Mouse (Mus musculus): ENCODE data around the gene Igfbp7. TPM values are rescaled to one million over a fixed set of nuclear protein-coding genes. Genes with fewer than 3 reads are reported as not detected.

Gene Igfbp7
- polyA plus RNA-seq, 1 experiment from 2014 or later = 32.2 TPM

DNA sequence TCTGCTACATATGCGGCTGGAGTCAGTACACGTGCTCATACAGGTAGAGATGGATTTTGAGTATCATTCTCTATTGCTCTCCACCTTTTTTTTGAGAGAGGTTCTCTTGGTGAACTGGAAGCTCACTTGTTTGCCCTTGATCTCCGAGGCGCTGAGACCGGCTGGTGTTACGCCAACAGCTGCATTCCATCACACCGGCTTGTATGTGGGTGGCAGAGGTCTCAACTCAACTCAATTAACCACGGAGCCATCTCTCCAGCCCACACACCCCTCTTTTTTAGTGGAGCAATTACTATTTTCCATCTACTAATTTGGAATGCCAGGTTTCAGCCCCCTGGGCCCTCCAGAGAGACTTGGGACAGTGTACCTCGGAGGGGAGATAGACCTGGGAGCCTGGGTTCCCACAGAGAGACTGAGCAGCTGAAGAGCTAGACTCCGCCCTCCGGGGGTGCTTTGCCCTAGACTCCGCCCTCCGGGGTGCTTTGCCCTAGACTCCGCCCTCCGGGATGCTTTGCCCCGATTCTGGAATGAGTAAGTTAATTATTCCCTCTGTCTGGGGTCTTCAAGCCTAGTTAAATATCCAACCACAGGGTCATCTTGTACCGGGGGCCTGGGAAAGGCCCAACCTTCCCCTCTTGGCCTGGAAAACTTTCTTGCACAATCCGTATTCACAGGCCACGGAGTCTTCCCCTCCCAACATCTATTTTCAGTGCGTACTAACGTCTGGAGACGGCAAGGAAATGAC lies 50.3 kb downstream of the Igfbp7 start:
- 16% methylated on average over 22 of the region's 22 CpGs for WGBS
- Histone ChIP-seq H3K9ac (peak overlapping the region; percentile 47; the same call in 1 of the 2 replicates), H3K36me3 (no peaks in the 10 kb centered on the region), H3K27me3 (peaks cover 4% of the 10 kb centered on the region; the same call in 1 of the 2 replicates), H3K9me3 (replicated peaks) (no peaks in the 10 kb centered on the region), H3K4me3 (peak overlapping the region; percentile 30), H3K4me2 (replicated peaks) (peak overlapping the region; percentile 55), H3K27ac (0 out of 2 replicates have a peak overlapping the region, but pooled peaks have one; percentile 40), H3K4me1 (peaks cover 4% of the 10 kb centered on the region)
- peak; percentile 51 for ATAC-seq (ENCODE audit: low FRiP score)

DNA sequence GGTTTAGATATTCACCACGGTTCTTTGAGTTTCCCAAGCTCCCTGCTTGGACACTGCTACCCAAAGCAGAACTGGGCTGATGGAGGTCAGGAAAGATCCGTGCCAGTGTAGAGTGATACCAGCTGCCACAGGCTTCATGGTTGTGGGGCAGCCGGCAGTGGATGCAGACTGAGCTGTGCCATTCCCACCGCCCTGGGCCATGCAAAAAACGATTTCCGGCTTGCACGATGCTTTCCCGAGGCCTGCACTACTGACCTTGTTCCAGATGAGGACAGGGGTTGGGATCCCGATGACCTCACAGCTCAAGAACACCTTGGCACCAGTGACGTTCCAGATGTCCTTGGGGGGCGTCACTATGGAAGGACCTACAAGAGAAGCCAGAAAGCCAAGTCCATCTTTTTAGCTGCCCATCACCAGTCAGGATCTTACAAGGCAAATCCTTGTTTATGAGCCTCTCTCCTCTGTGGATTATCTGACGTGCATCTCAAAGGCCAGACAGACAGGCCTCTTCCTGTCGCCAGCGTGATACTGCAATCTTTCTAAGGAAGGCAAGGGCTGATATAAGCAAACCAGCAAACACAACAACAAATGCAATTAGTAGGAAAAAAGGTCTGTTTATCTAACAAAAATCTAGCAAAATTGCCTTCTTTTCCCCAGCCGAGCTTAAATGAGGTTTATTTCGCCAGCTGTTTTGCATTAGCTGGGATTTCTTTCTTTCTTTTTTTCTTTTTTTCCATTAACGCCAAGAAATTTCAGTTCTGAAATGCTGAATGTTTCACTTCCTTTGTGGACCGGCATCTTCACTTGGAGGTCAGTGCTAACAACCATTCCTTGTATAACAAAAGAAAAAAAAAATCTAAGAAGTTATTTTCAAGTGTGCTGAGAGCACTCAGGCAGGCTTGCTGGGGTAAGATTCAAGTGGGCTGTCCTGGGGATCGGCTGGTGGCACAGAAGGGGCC lies 52.3 kb downstream of the Igfbp7 start:
- WGBS = 79% methylated on average over 19 of the region's 19 CpGs
- Histone ChIP-seq H3K36me3 (no peaks in the 10 kb centered on the region; the same call in 1 of the 2 replicates), H3K9ac (no peak overlapping the region), H3K4me3 (no peak overlapping the region), H3K4me1 (peaks cover 4% of the 10 kb centered on the region), H3K4me2 (replicated peaks) (no peak overlapping the region), H3K9me3 (replicated peaks) (no peaks in the 10 kb centered on the region), H3K27ac (no peak overlapping the region), H3K27me3 (peaks cover 4% of the 10 kb centered on the region; the same call in 1 of the 2 replicates)
- no peak for ATAC-seq (ENCODE audit: low FRiP score)

- no peak overlapping the region for H3K9ac ChIP-seq
- no peaks in the 10 kb centered on the region for H3K9me3 ChIP-seq (replicated peaks)
- H3K27me3 ChIP-seq = peaks cover 4% of the 10 kb centered on the region; the same call in 1 of the 2 replicates
- H3K4me2 ChIP-seq (replicated peaks) = peak overlapping the region; percentile 47
- peaks cover 11% of the 10 kb centered on the region for H3K36me3 ChIP-seq
- ATAC-seq (ENCODE audit: low FRiP score) = peak; percentile 66
- H3K4me1 ChIP-seq = peaks cover 4% of the 10 kb centered on the region
- WGBS = 9% methylated on average over 16 of the region's 16 CpGs
- H3K4me3 ChIP-seq = peak overlapping the region; percentile 11; the same call in 1 of the 2 replicates
- H3K27ac ChIP-seq = no peak overlapping the region
These were observed 53.5 kb downstream of the Igfbp7 start for GRCm38 (mm10) chr5:77354361-77354787.

DNA sequence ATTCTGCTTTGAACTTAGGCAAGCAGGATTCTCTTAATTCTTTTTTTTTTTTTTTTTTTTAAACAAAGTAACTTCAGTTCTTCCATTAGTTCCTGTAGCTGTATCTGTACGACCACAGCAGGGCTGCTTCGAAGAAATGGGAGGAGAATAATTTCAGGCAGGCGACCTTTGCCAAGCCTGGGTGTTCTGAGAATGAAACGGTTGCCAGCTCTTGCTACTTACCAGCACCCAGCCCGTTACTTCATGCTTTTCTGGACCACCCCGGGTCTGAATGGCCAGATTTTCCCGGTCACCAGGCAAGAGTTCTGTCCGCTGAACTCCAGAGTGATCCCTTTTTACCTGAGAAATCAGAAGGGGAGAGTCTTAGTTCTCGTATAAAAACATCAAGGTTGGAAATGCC lies 56.1 kb downstream of the Igfbp7 start:
- WGBS = 78% methylated on average over 9 of the region's 9 CpGs
- no peaks in the 10 kb centered on the region for H3K4me1 ChIP-seq
- no peak overlapping the region for H3K27ac ChIP-seq
- H3K9ac ChIP-seq = no peak overlapping the region
- no peak for ATAC-seq (ENCODE audit: low FRiP score)
- H3K27me3 ChIP-seq = peaks cover 4% of the 10 kb centered on the region; the same call in 1 of the 2 replicates
- no peak overlapping the region for H3K4me2 ChIP-seq (replicated peaks)
- no peaks in the 10 kb centered on the region for H3K9me3 ChIP-seq (replicated peaks)
- peaks cover 37% of the 10 kb centered on the region for H3K36me3 ChIP-seq
- no peak overlapping the region for H3K4me3 ChIP-seq

- H3K36me3 ChIP-seq = peaks cover 50% of the 10 kb centered on the region
- no peak for ATAC-seq (ENCODE audit: low FRiP score)
- H3K4me2 ChIP-seq (replicated peaks) = no peak overlapping the region
- no peak overlapping the region for H3K9ac ChIP-seq
- H3K27me3 ChIP-seq = no peaks in the 10 kb centered on the region
- no peak overlapping the region for H3K27ac ChIP-seq
- WGBS = 92% methylated on average over 15 of the region's 15 CpGs
- H3K4me1 ChIP-seq = no peaks in the 10 kb centered on the region
- no peak overlapping the region for H3K4me3 ChIP-seq
- no peaks in the 10 kb centered on the region for H3K9me3 ChIP-seq (replicated peaks)
These were observed 57.7 kb downstream of the Igfbp7 start for GRCm38 (mm10) chr5:77349971-77350658.

- H3K4me1 ChIP-seq = no peaks in the 10 kb centered on the region
- H3K4me3 ChIP-seq = no peak overlapping the region
- H3K36me3 ChIP-seq = peaks cover 58% of the 10 kb centered on the region
- no peaks in the 10 kb centered on the region for H3K27me3 ChIP-seq
- ATAC-seq (ENCODE audit: low FRiP score) = no peak
- H3K4me2 ChIP-seq (replicated peaks) = no peak overlapping the region
- H3K9ac ChIP-seq = no peak overlapping the region
- H3K27ac ChIP-seq = no peak overlapping the region
- H3K9me3 ChIP-seq (replicated peaks) = no peaks in the 10 kb centered on the region
- WGBS = 97% methylated on average over 8 of the region's 8 CpGs
These were observed 58.9 kb downstream of the Igfbp7 start for GRCm38 (mm10) chr5:77348901-77349300.

DNA sequence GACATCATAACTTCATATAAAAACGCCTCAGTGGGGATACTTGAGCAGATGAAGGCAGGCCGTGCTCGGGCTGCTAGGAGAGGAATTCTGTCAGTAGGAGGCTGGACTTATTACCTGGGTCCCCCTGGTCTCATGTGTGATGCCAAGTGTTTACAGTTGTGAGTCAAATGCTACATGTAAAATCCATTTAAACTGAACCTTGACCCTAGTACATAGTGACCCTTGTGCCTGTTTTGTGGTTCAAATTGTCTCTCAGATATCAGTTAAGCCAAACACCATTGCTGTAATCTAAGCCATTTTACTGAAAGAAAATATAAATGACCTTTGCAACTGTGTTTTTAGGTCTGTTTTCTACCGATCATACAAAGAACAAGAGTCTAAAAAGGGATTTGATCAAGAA lies 67.8 kb downstream of the Igfbp7 start:
- Histone ChIP-seq H3K4me1 (no peaks in the 10 kb centered on the region), H3K4me3 (no peak overlapping the region), H3K27ac (no peak overlapping the region), H3K27me3 (no peaks in the 10 kb centered on the region), H3K9me3 (replicated peaks) (no peaks in the 10 kb centered on the region), H3K36me3 (peaks cover 84% of the 10 kb centered on the region), H3K4me2 (replicated peaks) (no peak overlapping the region), H3K9ac (no peak overlapping the region)
- no peak for ATAC-seq (ENCODE audit: low FRiP score)
- 92% methylated on average over 4 of the region's 4 CpGs for WGBS

DNA sequence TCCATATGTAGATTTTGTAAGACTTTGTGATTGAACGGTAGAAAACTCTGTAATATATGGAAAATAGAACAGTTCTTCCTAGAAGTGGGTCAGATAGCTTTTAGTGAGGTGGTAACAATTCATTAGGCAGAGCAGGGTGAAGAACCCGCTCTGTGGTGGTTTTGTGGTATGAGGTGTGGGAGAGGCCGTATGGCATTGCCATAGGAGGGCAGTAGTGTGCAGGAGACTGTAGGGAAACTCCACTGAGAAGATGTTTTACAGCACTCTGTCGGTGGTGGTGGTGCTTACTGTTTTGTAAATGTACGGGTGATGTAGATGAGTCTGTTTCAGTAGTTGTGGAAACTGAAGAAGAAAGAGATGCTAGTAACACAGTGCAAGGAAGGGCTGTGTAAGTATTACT lies 77.7 kb downstream of the Igfbp7 start:
- ATAC-seq (ENCODE audit: low FRiP score) = no peak
- 83% methylated on average over 5 of the region's 5 CpGs for WGBS
- peaks cover 84% of the 10 kb centered on the region for H3K36me3 ChIP-seq
- H3K9ac ChIP-seq = no peak overlapping the region
- no peak overlapping the region for H3K4me2 ChIP-seq (replicated peaks)
- H3K4me3 ChIP-seq = no peak overlapping the region
- no peaks in the 10 kb centered on the region for H3K9me3 ChIP-seq (replicated peaks)
- H3K4me1 ChIP-seq = no peaks in the 10 kb centered on the region
- no peaks in the 10 kb centered on the region for H3K27me3 ChIP-seq
- no peak overlapping the region for H3K27ac ChIP-seq

GRCm38 (mm10) chr5:77324936-77325335 lies 82.9 kb downstream of the Igfbp7 start:
- Histone ChIP-seq H3K4me3 (no peak overlapping the region), H3K4me1 (no peaks in the 10 kb centered on the region), H3K36me3 (peaks cover 89% of the 10 kb centered on the region), H3K9me3 (replicated peaks) (no peaks in the 10 kb centered on the region), H3K9ac (no peak overlapping the region), H3K4me2 (replicated peaks) (no peak overlapping the region), H3K27ac (no peak overlapping the region), H3K27me3 (no peaks in the 10 kb centered on the region)
- ATAC-seq (ENCODE audit: low FRiP score) = no peak
- WGBS = 94% methylated on average over 1 of the region's 1 CpGs

DNA sequence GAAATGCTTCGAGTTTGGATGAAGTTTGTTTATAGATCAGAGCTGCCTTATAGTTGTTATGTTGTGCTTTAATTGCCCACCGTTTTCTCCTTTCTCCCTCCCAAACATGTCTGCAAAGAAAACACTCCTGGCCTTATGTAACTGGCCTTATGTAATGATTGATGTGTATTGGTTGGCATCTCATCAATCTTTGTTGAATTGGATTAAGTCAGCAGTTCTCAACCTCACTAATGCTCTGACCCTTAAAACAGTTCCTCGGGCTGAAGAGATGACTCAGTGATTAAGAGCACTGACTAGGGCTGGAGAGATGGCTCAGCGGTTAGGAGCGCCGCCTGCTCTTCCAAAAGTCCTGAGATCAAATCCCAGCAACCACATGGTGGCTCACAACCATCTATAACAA lies 92.9 kb downstream of the Igfbp7 start:
- no peak overlapping the region for H3K27ac ChIP-seq
- no peaks in the 10 kb centered on the region for H3K9me3 ChIP-seq (replicated peaks)
- H3K4me2 ChIP-seq (replicated peaks) = no peak overlapping the region
- peaks cover 14% of the 10 kb centered on the region for H3K4me1 ChIP-seq
- WGBS = 89% methylated on average over 6 of the region's 6 CpGs
- H3K36me3 ChIP-seq = peaks cover 52% of the 10 kb centered on the region
- no peaks in the 10 kb centered on the region for H3K27me3 ChIP-seq
- no peak overlapping the region for H3K4me3 ChIP-seq
- H3K9ac ChIP-seq = no peak overlapping the region
- no peak for ATAC-seq (ENCODE audit: low FRiP score)

- H3K36me3 ChIP-seq = peaks cover 49% of the 10 kb centered on the region
- no peak for ATAC-seq (ENCODE audit: low FRiP score)
- H3K9me3 ChIP-seq (replicated peaks) = no peaks in the 10 kb centered on the region
- no peak overlapping the region for H3K27ac ChIP-seq
- H3K9ac ChIP-seq = no peak overlapping the region
- H3K27me3 ChIP-seq = no peaks in the 10 kb centered on the region
- WGBS = 98% methylated on average over 4 of the region's 4 CpGs
- H3K4me3 ChIP-seq = no peak overlapping the region
- H3K4me1 ChIP-seq = peaks cover 14% of the 10 kb centered on the region
- no peak overlapping the region for H3K4me2 ChIP-seq (replicated peaks)
These were observed 93.6 kb downstream of the Igfbp7 start for GRCm38 (mm10) chr5:77314206-77314605.

Measured in hindbrain, embryonic 12.5 days (tissue).